ENCODE assay signal across 25 mouse cellular contexts in genomic region chr2:163067233-163067632, GRCm38 (mm10). TPM values are rescaled to one million over a fixed set of nuclear protein-coding genes. Genes with fewer than 3 reads are reported as not detected.
"Had no signal": no experiment of that assay in that cellular context is flagged by ENCODE, and none has a peak within 500 bp of the region (broad histone marks: within the 10 kb centered on the region; RNA-seq: fewer than 3 reads in every experiment).

No protein-coding gene starts in this region.

- H3K9ac ChIP-seq: lung, embryonic 15.5 days; midbrain, embryonic 12.5 days; neural tube, embryonic 13.5 days; neural tube, embryonic 15.5 days had no signal

- H3K27ac ChIP-seq: lung, embryonic 15.5 days; midbrain, embryonic 10.5 days; midbrain, embryonic 12.5 days; neural tube, embryonic 13.5 days; neural tube, embryonic 15.5 days had no signal

- DNase-seq: lung, adult 2 months; lung, postnatal 4 days; midbrain, embryonic 14.5 days; retina, postnatal 1 day; right cerebral cortex, adult 18-20 months; right cerebral cortex, postnatal 25 days; right cerebral cortex, postnatal 4 days; spleen, adult 18-20 months; thymus, adult 2 months; thymus, postnatal 25 days; thymus, postnatal 4 days had no signal

- H3K4me2 ChIP-seq: lung, embryonic 15.5 days; midbrain, embryonic 12.5 days; neural tube, embryonic 13.5 days; neural tube, embryonic 15.5 days had no signal

- H3K9me3 ChIP-seq: lung, embryonic 15.5 days; midbrain, embryonic 10.5 days; midbrain, embryonic 12.5 days; neural tube, embryonic 13.5 days; neural tube, embryonic 15.5 days had no signal

- H3K4me3 ChIP-seq: lung, embryonic 15.5 days; midbrain, embryonic 10.5 days; midbrain, embryonic 12.5 days; myocyte; neural tube, embryonic 13.5 days; neural tube, embryonic 15.5 days had no signal

- ATAC-seq: lung, postnatal 0 days; midbrain, embryonic 16.5 days had no signal

- H3K27me3 ChIP-seq: lung, embryonic 15.5 days; midbrain, embryonic 12.5 days; neural tube, embryonic 13.5 days; neural tube, embryonic 15.5 days had no signal

- H3K36me3 ChIP-seq: neural tube, embryonic 13.5 days; neural tube, embryonic 15.5 days had no signal

- H3K4me1 ChIP-seq: lung, embryonic 15.5 days; midbrain, embryonic 10.5 days; midbrain, embryonic 12.5 days; neural tube, embryonic 13.5 days; neural tube, embryonic 15.5 days had no signal

RNA-seq across cellular contexts. Expression of gene Gtsf1l, which starts 20.4 kb away (rescaled TPM):
- total RNA-seq: megakaryocyte, adult 5-6 weeks; megakaryocyte-erythroid progenitor cell, adult 5-6 weeks had no signal
- polyA plus RNA-seq: lung, adult 2 months; lung, embryonic 15.5 days; midbrain, embryonic 10.5 days; midbrain, embryonic 12.5 days; midbrain, embryonic 14.5 days; midbrain, embryonic 16.5 days; myocyte; neural tube, embryonic 13.5 days; neural tube, embryonic 15.5 days; small intestine, adult 2 months; stomach, embryonic 14.5 days; stomach, embryonic 16.5 days; thymus, adult 2 months; urinary bladder, adult 2 months had no signal
